Mouse (Mus musculus): Measurements from ENCODE around the gene Pde1c. TPM values are rescaled to one million over a fixed set of nuclear protein-coding genes. Genes with fewer than 3 reads are reported as not detected.
"Not testable (repeated sequence)": the region's sequence is repeated elsewhere in the genome, so short reads cannot be mapped to it uniquely, and the experiment has no call there.

Gene Pde1c
- total RNA-seq (2021) = 1 to 10 TPM; 3.1 to 3.6 TPM

DNA sequence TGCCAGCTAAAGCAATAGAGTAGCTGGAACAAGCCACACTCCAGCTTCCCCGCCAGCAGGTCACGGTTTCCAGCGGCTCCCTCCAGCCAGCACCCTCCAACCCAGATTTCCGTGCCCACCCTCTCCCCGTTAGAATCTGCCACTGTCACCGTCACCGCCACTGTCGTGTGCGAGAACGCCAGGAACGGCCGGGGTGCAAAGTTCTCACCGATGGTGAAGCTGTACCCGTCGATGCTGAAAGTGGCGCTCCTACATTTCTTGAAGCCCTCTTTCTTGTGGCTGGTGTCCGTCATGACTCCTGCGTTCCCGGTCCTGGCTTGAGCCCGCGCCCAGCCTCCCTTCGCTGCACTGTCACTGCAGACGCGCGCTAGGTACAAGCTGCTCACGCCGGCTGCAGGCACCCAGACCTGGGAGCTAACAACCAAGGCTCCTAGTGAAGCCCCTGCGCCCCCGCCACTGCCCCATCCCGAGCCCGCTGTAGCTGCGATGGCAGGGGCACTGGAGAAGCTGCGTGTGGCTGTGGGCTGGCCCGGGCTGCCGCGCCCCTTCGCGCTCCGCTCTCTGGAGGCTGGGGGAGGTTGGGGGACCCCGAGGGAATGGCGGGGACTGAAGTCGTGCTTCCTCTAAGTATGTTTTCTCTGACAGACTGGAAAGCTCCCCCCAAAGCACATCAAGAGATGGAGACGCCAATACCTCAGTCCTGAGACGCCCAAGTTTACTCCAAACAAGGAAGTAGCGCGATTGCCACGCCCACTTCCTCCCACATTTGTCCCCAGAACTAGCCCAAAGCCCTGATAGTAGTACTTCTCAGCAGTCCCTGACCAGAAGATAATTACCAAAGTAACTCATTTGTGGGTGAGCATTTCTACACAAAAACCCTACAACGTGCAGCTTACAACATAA, at the start of gene Pde1c:
Pde1c (minus strand) TSS at position 634 of the 903 bp plus-strand sequence.
- DNase-seq (ENCODE audit: extremely low spot score in 1 of 2, low spot score in 1 of 2) = peak in 1 of 2 experiments; percentile 7

DNA sequence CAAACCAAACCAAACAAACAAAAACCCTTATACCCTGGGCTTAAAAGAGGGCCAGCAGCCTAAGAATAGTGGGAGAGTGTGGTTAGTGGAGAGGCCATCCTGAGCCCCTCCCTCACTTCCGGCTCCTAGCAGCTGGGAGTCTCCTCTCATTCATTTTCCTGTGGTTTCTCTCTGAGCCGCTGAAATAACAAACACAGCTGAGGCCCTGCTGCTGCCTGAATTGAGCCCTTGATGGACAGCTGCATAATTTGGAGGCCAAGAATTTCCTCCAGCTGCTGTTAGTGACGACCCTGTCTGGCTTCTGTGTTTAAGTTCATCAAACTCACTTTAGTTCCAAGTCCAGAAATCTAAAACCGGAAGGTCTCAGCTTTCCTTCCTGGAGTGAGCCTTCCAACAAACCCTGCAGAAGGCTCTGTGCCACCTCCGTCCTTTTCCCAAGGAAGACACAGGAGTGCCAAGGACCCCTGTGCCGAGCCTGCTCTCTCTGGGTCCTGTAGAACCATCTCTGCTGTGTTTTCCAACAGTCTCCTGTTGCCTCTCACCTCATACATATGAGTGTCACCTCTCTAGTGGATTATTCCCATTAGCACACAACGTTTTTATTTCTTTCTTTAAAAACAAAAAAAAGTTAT, 48.2 kb upstream of the Pde1c start:
- no peak for DNase-seq (ENCODE audit: extremely low spot score in 1 of 2, low spot score in 1 of 2)

DNA sequence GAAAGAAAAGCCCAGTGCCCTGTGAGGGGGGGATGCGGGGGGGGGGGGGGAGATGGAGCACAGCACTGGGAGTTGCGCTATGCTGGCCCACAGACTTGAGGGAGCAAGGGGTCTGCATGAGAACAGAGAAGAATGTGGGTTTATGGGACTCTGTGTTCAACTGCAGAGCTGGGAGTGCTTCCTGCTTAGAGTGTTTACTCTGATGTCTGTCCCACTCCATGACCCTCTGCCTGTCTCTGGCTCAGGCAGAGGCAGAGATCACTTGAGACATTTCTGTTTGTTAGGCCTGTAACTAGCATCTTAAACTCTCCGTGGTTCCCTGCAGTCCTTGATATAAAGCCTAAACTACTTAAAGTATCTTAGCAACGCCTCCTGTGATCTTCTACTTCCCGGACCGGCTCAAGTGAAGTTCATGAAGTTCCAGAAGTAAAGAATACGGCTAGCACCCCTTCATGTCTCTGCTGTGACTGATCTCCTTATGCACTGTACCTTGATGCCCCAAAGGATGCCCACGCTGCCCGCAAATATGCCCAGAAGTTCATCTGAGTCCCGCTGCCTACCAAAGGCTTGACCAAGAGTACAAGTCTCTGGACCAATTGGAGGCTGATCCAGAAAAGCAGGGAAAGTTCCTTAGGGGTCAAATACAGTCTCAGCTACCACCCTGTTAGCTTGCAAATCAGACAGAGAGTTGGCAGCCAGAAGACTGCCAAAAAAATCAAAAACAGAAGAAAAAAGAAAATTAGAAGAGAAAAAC, 47.5 kb upstream of the Pde1c start:
- DNase-seq (ENCODE audit: extremely low spot score in 1 of 2, low spot score in 1 of 2) = no peak

DNA sequence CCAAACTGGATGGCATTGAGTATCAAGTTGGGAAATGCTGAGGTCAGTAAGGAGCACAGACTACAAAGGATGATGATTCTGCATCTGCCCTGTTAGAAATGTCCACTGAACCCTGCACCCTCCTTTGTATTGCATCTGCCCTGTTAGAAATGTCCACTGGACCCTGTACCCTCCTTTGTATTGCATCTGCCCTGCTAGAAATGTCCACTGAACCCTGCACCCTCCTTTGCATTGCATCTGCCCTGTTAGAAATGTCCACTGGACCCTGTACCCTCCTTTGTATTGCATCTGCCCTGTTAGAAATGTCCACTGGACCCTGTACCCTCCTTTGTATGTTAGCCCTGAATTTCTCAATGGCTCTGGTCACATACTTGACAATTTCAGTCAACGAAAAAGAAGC, 40.6 kb upstream of the Pde1c start:
- DNase-seq (ENCODE audit: extremely low spot score in 1 of 2, low spot score in 1 of 2) = not testable (repeated sequence)

DNA sequence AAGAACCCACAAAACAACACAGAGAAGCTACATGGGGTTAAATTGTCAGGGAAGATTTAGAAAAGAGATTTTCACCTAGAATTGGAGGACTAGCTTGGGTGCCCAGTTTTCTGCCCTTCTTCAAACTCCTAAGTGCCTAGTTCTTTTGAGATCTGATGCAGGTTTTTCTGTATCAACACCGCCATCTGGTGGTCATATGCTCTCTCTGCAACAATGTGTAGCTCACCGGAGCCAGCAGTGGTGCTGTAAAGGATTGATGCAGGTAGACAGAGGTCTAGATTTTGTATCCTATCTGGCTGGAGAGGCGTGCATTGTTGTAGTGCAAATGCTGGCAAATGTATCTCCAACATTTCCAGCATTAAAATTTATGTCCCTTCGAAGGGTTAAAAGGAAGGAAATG, 39.4 kb upstream of the Pde1c start:
- DNase-seq (ENCODE audit: extremely low spot score in 1 of 2, low spot score in 1 of 2) = peak; percentile 27 to 68

DNA sequence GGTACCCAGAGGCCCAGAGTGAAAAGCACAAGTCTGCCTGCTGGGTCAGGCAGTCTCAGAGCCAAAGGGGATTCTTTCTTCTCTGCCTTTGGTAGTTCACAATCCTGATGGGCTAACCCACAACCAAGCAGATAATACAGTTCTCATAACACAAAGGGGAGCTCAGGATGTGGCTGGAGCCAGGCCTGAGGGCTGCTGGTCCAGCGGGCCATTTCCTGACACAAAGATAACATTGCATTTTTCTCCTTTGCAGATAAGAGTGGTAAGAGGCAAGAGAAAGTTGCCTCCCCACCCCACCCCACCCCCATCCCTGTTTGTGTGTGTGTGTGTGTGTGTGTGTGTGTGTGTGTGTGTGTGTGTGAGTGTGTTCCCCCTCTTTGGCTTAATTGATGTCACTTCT, 10.7 kb upstream of the Pde1c start:
- no peak for DNase-seq (ENCODE audit: extremely low spot score in 1 of 2, low spot score in 1 of 2)

DNA sequence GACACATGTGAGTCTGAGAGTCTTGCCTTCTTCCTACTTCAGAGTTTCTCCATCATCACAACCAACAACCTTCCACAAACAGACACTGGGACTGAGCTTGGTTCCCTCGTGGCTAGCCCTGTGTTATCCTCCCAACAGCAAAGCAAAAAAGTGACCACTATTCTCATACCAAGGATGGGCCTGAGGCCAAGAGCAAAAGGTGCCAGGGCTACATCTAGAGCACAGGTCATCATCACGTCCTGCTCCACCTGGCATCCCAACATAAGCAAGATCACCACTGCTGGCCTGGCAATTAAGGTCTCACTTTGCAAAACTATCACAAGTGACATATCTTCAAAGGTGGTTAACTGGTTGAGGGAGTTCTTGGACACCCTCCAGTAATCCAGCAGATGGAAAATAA, 8.0 kb downstream of the Pde1c start:
- DNase-seq (ENCODE audit: extremely low spot score in 1 of 2, low spot score in 1 of 2) = no peak

DNA sequence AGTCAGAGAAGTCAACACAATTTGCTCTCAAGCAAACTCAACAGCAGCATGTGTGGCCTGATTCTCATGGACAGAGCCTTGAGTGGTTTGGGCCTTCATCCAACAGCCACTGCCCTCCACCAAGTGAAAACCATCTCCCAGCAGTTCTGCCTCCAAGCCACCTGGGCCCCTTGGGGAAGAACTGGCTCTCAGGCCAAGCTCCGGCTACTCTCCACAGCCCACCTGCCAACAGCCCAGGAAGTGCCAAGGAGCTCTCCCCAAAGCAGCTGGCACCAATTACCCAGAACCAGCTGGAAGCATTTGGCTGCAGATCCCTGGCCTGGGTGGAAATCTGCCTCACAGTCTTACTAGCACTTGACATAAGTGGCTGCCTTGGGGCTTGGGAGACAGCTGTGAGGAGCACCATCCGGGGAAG, 8.4 kb downstream of the Pde1c start:
- DNase-seq (ENCODE audit: extremely low spot score in 1 of 2, low spot score in 1 of 2) = peak; percentile 11 to 26

GRCm38 (mm10) chr6:56558711-56559110, 10.2 kb downstream of the Pde1c start:
- DNase-seq (ENCODE audit: extremely low spot score in 1 of 2, low spot score in 1 of 2) = no peak

GRCm38 (mm10) chr6:56555848-56556247, 13.1 kb downstream of the Pde1c start:
- no peak for DNase-seq (ENCODE audit: extremely low spot score in 1 of 2, low spot score in 1 of 2)

DNA sequence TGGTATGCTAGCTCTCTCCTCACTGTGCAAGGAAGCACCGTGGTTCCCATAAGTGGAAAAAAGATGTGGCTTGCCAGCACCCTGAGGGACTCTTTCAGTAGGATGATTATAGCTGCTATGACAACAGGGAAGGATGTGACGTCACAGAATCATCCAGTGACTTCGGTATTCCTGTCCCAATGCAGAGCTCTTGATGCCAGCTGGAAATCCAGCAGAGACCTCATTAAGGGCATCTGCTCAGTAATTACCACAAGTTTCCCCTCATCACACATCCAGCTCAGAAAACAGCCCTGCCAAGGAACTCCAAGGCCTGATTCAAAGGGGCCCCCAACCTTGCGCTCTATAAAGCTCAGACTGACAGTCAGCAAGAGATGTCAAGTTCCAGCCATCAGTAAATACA, 13.5 kb downstream of the Pde1c start:
- DNase-seq (ENCODE audit: extremely low spot score in 1 of 2, low spot score in 1 of 2) = no peak

DNA sequence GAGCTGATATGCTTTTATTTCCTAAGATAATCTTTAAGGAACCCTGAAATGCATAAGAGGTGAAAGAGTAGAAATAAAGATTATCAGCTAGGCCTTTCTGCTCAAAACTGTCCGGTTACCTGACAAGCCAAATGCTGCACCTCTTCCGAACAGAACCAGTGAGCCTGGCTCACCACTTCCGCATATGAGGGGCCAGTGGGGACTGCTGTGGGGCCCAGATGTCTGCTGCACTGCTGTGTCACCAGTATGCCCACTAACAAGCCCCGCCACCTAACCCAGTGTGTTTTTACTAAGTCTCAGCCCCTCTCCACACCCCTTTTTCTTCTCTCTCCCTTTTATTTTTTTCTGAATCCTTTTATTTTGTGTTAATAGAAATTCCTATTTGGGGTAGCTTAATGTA, 17.9 kb downstream of the Pde1c start:
- DNase-seq (ENCODE audit: extremely low spot score in 1 of 2, low spot score in 1 of 2) = no peak

- no peak for DNase-seq (ENCODE audit: extremely low spot score in 1 of 2, low spot score in 1 of 2)
Measured at GRCm38 (mm10) chr6:56540247-56540646, 28.7 kb downstream of the Pde1c start.

DNA sequence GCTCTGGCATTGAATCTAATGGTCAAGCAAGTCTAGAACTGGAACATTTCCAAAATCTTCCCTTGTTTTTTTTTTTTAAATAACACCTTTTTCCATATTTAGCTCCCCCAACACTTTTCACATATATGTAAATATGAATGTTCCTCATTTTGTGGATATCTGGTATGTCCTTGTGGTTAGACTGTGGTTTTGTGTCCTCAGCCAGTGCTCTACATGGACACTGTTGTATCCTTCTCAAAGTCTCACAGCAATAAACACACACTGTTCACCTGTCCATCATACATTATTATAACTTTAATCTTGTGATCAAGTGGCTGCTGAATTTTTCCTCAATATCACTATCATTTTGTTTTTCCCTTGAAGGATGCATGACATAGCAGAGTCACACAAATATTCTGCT, 34.2 kb downstream of the Pde1c start:
- no peak for DNase-seq (ENCODE audit: extremely low spot score in 1 of 2, low spot score in 1 of 2)

- no peak for DNase-seq (ENCODE audit: extremely low spot score in 1 of 2, low spot score in 1 of 2)
Measured at GRCm38 (mm10) chr6:56532257-56532656, 36.6 kb downstream of the Pde1c start.

- DNase-seq (ENCODE audit: extremely low spot score in 1 of 2, low spot score in 1 of 2) = no peak
Measured at GRCm38 (mm10) chr6:56523938-56524866, 44.7 kb downstream of the Pde1c start.

- DNase-seq (ENCODE audit: extremely low spot score in 1 of 2, low spot score in 1 of 2) = no peak
Measured at GRCm38 (mm10) chr6:56489161-56489560, 79.7 kb downstream of the Pde1c start.

GRCm38 (mm10) chr6:56485078-56485477, 83.8 kb downstream of the Pde1c start:
- no peak for DNase-seq (ENCODE audit: extremely low spot score in 1 of 2, low spot score in 1 of 2)

- DNase-seq (ENCODE audit: extremely low spot score in 1 of 2, low spot score in 1 of 2) = peak; percentile 48 to 78
Measured at GRCm38 (mm10) chr6:56480914-56481482, 87.9 kb downstream of the Pde1c start.

GRCm38 (mm10) chr6:56476581-56476980, 92.3 kb downstream of the Pde1c start:
- peak in 1 of 2 experiments; percentile 42 for DNase-seq (ENCODE audit: extremely low spot score in 1 of 2, low spot score in 1 of 2)
